Comparison of ENCODE assay signal across 16 mouse cellular contexts in genomic region chr3:11456855-11457254, GRCm38 (mm10).
"Had no signal": no experiment of that assay in that cellular context is flagged by ENCODE, and none has a peak within 500 bp of the region (broad histone marks: within the 10 kb centered on the region; RNA-seq: fewer than 3 reads in every experiment).

No protein-coding gene starts in this region.

- H3K4me3 ChIP-seq: megakaryocyte, embryonic 14.5 days; midbrain, embryonic 10.5 days; midbrain, embryonic 12.5 days; myocyte; neural tube, embryonic 13.5 days; neural tube, embryonic 15.5 days had no signal

- H3K27ac ChIP-seq: midbrain, embryonic 10.5 days; midbrain, embryonic 12.5 days; neural tube, embryonic 13.5 days; neural tube, embryonic 15.5 days had no signal

- H3K4me2 ChIP-seq: lung, embryonic 14.5 days; midbrain, embryonic 12.5 days; neural tube, embryonic 13.5 days; neural tube, embryonic 15.5 days had no signal

- H3K4me1 ChIP-seq: megakaryocyte, embryonic 14.5 days; midbrain, embryonic 10.5 days; midbrain, embryonic 12.5 days; neural tube, embryonic 13.5 days; neural tube, embryonic 15.5 days had no signal

- H3K27me3 ChIP-seq: megakaryocyte, embryonic 14.5 days; midbrain, embryonic 12.5 days; neural tube, embryonic 13.5 days; neural tube, embryonic 15.5 days had no signal

- H3K36me3 ChIP-seq: midbrain, embryonic 10.5 days; midbrain, embryonic 12.5 days; neural tube, embryonic 13.5 days; neural tube, embryonic 15.5 days had no signal

- H3K9ac ChIP-seq: lung, embryonic 14.5 days; midbrain, embryonic 12.5 days; neural tube, embryonic 13.5 days; neural tube, embryonic 15.5 days had no signal

- ATAC-seq: midbrain, embryonic 16.5 days had no signal

- H3K9me3 ChIP-seq: megakaryocyte, embryonic 14.5 days; midbrain, embryonic 10.5 days; midbrain, embryonic 12.5 days; neural tube, embryonic 13.5 days; neural tube, embryonic 15.5 days had no signal

- DNase-seq: lung, adult 18-20 months; lung, embryonic 14.5 days; lung, postnatal 10 days; lung, postnatal 4 days; midbrain, embryonic 14.5 days; right cerebral cortex, postnatal 14 days; thymus, adult 18-20 months; thymus, postnatal 14 days; thymus, postnatal 36 days had no signal
